Mouse (Mus musculus) induced T-regulatory cell, adult 2 months (primary cell): Measurements from ENCODE around the gene Erc2.

Source experiments
- DNase-seq: peaks from one replicate; pipeline ENCODE4 v3.0.0-alpha.2; 2012; ENCODE audit warnings: low read depth

Erc2 gene

DNA sequence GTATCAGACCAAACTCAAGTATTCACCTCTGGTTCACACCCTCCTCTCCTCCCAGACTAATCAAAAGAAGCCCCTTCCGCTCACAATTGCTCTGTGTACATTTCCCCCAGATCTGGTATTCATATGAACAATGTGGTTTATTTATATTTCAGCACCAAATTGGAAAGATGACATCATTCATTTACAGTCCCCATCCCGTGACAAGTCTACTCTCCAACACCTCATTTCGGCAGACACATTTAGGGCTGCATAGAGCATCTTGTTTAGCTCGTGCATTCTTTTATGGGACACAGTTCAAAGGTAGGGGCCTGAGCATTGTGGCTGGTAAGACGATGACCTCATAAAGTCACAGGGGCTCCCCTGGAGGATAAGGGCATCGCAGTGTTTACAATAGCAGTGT, 677.9 kb downstream of the Erc2 start:
- DNase-seq: no peak

DNA sequence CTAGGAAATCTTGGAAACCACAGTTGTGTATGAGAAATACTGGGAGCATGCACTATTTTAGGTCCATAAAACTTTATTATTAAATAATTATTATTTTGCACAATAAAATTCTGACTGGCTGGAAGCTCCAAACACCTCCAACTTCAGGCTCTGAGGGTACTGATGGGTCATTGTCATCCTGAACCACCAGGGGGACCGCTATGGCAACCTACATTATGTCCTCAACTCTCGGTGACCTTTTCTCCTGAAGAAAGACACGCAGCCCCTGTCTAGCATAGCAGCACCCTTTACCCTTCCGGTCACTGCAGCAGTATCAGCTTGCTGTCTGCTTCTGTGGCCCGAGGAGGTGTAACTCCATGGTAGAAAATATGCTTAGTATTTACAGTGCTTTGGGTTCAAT, 679.0 kb downstream of the Erc2 start:
- DNase-seq: no peak

DNA sequence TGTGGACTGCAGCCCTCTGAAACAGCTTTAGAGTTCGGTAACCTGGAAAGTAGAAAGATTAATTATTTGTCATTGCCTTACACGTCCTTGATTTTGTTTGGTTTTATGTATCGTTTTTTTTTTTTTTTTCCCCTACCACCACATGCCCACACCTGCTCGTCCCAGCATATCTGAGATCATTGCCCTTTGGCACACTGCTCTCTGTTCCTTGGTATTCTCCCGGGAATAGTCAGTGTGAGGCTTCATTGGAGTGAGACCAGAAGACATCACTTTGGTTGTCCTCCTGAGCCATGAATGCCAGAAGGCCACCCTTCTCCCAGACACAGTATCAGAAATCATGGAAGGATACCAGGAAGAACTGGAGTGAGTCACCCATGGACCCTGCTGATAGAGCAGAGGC, 681.9 kb downstream of the Erc2 start:
- DNase-seq: no peak

DNA sequence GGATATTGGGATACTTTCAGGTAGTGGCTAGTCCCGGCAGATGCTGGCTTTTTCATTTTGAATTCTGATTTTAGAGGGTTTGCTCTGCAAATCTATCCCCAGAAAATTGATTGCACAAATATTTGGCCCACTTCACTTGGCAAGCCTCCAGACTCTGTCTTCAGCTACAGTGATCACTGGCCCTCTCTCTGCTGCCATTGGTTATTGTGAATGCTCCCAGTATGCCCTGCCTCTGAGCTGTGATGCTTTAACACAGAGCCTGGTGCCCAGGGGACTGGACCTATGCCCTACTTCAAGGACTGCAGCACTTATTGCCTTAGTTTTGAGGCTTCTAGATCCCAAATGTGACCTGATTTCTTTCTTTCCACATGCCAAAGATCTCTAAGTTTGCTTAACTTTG, 686.4 kb downstream of the Erc2 start:
- no peak for DNase-seq

DNA sequence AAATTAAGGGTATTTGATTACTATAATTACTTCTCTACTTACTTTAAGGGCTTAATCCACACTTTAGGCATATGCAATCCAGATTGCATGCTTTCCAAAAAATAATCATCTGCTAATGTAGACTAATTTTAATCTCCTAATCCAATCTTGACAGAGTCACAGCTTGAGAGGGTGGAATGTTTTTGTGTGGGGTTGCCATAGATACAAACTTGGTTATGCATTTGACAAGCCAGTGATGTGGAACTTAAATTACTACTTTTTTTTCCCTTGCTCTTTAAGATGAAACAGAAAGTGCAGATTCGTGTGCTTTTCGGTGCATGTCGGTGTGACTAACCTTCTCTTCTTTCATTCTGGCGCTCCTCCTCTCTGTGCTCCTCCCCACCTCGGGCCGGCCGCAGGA, 694.6 kb downstream of the Erc2 start:
- DNase-seq: no peak

DNA sequence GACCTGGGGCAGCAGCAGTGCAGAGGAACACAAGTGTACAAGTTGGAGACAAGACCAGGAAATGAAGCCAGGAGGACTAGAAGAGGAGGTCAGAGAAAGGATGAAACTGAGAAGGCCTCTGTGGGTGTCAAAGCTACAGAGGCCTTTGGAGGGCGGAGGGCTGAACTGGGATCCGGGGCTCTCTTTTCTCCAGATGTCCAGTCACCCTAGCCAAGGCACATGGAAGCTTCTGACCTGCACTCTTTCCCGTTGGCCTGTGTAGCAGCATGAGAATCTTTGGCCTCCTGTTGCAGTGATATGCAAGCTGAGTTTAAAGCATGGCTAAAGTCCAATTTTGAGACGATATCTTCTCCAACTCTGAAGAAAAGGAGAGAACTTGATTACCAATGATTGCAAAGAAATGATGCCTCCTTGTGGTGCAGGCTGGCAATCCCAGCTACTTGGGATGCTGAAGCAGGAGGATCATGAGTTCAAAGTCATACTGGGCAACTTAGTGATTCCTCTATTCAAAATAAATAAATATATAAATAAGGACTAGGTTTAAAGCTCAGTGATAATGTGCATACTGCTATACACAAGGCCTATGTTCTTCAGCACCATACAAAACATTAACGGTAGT, 699.8 kb downstream of the Erc2 start:
- no peak for DNase-seq

DNA sequence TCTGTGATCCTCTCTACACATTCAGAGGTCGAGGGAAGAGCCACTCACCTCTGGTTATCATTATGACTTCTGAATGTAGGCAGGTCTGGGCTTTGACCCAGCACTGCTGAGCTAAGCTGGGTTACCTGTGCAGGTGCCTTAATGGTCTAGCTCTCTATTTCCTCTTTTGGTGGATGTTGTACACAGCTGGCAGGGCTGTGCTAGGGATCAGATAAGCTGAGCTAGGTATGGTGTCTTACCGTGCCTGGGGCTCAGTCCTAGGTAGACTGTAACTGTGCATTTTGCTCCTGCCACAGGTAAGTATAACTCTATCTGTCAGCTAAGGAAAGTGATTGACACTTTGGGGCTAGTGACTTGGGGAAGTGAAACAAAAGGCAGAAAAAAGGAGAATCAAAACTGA, 701.0 kb downstream of the Erc2 start:
- DNase-seq: no peak

DNA sequence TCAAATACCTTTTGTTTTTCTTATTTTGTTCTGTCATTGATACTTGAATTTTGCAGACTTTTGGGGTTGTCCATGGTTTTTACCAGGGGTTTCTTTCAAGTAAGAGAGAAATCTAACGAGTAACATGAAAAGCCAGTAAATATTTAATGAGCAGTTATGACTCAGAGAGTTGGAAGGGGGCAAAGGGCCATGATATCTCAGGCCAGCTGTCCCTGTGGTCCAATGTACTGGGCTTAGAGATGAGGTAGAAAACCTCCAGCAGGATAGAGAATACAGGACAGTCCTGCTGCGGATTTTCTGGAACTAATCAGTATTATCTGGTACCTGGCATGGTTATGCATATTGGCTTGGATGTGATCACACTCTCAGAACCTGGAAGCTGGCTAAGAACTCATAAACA, 701.5 kb downstream of the Erc2 start:
- DNase-seq: no peak

DNA sequence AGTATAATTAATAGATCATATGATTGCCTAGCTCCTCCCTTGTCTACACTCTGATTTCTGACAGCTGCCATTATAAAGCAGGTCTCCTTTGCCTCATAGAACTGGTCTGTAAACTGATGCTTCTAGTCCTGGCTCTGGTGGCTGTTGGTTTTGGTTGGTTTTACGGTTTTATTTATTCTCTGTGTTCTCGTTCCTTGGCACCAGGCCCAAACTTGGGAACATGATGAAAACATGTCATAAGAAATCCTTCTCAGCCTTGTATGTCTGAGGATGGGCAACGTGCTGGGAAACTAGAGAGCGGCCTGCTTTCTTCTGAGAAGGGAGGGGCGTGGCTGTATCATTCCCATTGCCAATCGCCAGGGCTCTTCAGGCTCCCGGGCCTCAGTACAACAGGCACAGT, 704.2 kb downstream of the Erc2 start:
- DNase-seq: no peak

DNA sequence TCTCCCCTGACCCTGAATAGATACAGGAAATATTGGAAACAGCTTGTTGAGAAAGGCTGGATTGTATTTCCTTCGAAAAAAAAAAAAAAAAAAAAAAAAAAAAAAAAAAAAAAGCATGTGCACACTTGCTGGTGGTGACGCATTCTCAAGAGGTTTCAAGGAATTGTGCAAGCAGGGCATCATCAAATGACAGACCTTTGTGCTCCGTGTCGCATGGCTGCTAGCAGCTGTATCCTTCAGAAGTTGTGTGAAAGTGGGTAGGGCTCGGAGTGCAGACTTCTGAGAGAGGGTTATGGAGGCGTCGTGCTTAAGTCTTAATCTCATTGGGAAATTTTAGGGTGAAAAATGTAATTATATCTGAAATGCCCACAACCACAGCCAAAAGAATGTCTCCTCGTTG, 706.3 kb downstream of the Erc2 start:
- no peak for DNase-seq

DNA sequence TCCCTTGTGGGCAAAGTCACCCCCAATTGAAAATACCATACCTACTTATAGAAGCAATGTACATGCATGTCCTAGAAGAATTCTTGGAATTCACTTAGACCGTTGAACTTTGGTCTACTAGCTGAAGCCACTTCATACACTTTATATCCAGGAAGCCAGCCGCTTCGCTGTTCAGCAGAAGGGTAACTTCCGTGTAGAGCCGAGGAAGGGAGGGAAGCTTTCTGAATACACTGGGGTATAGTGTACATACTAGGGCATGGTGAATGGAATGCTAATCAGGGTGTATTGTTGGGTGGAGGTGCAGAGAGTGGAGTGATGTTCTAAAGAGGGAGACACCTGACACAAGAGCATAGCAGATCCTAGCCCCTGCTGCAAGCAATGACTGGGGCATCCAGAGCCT, 708.9 kb downstream of the Erc2 start:
- no peak for DNase-seq

DNA sequence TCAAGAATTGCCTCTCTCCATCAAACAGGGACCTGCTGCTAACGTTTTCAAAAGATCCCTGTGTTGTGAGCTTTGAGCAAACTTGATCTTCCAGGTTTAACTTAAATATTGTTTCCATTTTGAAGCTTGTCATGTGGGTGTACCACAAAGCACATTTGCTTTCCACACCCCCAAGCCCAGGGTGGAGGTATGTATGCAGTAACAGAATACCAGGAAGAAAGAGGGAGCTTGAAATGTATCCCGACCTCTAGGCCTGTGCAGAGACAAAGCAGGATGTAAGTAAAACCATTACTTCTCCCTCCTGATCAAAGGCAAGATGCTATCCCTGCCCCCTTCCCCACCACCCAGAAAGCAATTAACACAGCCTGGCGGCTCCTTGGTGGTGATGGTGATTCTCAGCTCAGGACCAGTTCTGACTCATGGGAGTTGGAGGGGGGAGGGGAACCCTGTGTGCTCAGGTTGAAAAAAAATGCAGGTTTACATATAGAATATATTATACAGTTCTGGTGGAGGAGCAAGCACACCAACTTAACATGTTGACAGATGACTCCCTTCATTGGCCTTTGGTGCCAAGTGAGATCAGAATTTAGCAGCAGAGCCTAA, 710.2 kb downstream of the Erc2 start:
- no peak for DNase-seq

DNA sequence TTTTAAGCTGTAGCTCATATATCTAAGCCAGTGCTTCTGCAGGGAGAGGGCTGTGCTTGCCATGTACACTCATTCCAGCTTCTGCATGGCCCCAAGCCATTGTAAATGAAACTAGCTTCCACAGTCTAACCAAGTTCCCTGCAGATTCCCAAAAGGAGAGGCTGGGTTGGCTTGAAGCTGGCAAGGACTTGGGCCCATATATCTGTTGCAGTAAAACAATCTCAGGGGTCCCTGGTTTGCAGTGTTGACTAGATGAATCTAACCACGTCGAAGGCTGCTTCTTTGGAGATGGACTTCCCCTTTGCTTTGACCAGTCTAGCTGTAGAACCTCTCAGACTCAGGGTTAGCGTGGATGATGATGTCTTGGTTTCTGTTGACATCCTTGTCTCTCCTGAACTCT, 716.9 kb downstream of the Erc2 start:
- DNase-seq: no peak

DNA sequence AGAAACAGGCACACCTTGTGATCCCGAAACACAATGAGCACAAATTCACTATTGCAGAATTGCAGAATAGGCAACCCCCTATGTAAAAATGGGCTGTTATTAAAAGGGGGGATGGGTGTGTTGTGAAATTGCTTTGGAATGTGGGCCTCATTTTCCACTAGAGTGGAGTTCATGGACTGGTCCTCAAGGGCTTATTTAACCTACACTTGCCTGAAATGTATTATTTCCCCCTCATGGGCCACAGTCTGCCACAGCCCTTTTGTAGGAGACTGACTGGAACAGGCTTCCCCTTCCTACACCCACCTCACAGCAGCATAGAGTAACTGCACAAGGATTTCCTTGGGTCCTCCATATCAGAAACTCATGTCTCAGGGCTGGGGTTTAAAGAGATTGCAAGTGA, 726.9 kb downstream of the Erc2 start:
- no peak for DNase-seq

DNA sequence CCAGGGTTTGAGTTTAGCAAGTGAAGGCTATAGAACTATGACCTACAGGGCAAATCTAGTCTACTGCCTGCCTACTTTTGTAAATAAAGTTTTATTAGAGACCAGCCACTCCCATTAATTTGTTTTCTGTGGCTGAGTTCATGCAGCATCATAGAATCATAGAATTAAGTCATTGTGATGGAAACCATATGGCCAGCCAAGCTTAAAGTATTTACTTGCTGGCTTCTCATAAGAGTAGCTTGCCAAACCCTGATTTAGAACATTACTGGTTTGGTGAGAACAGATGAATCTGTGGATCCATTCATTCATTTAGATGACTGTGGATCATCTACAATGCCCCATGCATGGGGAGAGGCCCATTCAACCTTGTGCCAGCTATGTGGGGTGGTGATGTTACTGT, 733.8 kb downstream of the Erc2 start:
- DNase-seq: no peak

DNA sequence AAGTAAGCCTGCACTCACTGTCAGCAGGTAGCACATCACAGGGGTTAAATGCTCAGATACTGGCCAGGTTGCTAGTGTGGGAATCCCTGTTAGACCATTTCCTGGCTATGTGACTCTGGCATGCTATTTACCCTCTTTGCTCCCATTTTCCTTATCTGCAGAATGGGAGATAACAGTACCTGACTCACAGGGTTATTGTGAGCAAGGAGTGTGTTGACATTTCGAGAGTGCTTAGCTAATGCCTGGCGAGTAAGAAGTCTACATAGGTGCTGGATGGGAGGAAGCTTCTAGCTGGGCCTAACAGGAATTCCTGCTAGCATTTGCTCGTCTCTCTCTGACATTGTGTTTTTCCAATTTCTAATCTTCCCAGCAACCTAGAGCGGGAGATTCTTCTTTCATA, 737.3 kb downstream of the Erc2 start:
- DNase-seq: no peak

DNA sequence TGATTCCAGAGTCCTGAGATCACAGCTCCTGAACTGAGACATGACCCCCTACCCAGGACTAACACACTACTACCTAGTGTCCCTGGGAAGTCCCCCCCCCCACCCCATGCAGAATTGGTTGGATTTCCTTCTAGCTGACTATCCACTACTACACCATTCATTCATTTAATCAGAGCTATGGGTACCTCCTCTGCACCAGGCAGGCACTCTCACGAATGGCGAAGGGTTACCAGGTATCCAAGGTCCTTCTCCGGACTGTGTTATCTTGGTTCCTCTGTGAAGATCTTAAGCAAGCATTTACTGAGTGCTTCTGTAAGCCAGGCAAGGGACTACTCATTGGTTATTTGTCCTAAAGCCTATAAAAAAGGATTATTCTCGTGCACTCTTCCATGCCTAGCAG, 737.8 kb downstream of the Erc2 start:
- no peak for DNase-seq

DNA sequence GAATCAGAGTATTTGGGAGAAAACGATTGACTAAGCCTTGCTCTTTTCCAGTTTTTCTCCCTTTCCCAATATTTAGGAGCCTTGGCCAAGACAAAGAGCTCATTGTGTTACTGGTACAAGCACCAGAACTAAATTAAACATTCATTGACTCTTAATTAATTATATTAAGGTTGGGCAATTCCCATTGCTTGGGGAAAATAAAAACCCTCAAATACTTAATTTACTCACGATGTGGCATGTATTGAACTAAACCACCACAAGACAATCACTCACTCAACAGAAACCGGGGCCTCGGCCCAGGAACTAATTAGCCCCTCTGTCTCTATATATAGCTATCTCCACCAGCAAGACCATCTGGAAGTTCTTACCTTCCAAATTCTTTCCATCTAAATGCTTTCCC, 740.1 kb downstream of the Erc2 start:
- DNase-seq: no peak

DNA sequence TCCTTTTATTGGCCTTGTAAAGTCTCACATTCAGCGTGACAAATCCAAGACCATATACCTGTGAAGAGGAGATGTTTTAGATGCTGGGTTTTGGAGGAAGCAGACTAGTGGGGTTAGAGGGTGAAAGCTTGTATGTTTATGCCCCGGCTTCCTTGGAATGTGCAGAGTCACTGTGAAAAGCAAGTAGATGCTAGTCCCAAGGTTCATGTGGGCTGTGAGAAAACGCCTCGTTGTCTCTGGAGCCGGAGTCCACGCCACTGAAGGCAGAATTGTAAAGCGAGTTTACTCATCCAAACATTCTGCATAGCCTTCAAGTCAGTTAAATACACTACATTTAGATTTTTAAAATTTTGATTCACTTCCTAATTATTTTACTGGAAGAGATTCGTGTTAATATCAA, 748.5 kb downstream of the Erc2 start:
- no peak for DNase-seq

DNA sequence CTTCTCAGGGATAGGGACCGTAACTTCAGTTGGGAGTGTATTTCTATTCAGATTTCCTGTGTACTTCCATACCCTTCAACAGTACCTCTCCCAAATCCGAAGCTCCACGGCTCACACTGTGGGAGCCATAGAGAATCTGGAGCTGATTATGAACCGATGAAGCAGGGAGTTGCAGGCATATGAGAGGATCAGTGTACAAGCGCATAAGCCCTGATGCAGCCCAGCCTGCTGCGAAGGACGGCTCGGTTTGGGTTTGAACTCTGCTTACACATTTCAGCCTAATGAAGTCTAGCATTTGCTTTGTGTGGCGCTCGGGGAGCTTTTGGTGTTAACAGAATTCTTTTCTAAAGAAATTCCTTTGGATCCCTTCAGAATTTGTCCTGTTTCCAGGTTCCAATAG, 749.4 kb downstream of the Erc2 start:
- no peak for DNase-seq

DNA sequence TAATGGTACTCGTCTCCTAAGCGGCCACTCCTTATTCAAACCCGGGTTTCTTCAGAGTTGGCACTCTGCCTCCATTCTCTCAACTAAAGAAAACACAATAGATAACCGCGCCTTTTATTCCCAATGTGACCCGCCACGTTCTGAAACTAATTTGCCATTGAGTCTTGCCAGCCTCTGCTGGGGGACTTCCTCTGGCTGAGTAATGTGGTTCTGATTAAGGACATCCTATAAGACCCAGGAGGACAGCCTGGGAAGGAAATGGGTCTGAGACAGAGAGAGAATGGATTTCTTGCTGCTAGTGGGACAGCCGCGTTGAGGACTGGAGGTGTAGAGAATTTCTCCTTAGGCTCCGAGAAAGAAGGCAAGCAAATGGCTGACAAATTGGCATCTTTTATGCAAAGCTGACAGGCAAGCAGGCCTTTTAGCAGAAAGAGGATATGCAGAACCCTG, 753.4 kb downstream of the Erc2 start:
- DNase-seq: no peak

DNA sequence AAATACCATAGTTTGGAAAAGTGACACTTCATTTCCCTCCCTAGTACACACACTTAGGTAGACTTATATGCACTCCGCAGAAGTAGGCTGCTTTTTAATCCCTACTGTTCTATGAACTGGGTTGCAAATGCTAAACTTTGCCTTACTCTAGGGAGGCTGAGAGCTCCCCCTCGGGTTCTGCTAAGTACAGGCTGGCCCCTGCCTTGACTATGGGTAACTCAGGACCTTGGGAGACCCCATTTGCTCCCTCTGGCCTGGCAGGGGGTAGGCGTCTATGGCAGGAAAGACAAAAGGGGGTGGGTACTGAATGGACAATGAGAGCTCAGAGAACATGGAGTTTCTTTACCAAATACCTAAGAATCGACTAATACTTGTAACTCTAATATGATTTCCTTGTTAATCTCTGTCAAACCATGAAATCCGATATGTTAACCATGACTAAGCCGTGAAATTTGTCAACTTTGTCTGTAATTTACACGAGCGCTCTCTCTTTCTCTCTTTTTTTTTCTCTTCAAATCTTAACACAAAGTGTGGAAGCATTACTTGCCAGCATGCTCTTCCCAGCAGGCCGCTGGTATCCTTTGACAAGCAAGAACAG, 754.1 kb downstream of the Erc2 start:
- DNase-seq: no peak

DNA sequence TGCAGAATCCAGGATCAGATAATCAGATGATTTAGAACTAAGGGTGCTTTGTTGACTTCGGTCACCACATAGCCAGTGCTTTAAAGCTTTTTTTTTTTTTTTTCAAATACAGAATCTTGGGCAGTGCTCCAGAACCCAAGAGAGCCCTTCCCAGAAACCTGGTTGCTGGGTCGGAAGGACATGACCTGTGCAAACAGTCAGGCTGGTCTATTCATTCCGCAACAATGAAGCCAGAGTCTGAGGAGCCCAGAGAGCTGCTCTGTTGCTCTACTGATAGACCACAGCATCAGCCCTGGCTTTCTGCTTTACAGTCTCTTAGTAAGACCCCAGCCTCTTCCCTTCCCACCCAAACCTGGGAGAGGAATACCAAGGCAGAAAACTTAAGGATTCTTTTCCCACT, 755.3 kb downstream of the Erc2 start:
- no peak for DNase-seq

DNA sequence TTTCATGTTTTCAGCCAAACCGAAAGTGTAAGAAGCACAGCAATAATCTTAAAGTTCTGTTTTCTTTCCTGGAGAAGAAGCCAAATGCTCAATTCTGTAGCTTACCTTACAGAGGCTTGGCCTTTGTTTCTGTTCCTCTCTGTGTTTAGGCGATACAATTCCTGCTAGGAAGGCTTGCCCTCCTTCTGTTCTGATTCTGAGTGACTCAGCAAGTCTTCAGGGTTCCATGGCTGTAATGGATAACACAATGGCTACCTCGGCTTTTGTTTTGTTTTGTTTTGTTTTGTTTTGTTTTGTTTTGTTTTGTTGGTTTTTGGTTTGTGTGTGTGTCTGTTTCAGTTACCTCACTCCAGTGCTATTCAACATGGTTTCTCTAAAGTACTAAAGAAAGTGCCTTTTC, 757.9 kb downstream of the Erc2 start:
- DNase-seq: no peak
